Mouse (Mus musculus) heart, postnatal 0 days (tissue): ENCODE data around the gene Emcn.

Experiments
- CTCF ChIP-seq: IDR thresholded peaks from 2 replicates; pipeline ENCODE4 v1.5.1; 2016; ENCODE audit warnings: antibody characterized with exemption, control low read depth, low read depth
- EP300 ChIP-seq: IDR thresholded peaks from 2 replicates; pipeline ENCODE4 v1.6.1; 2016; ENCODE audit warnings: antibody characterized with exemption, low read depth

DNA sequence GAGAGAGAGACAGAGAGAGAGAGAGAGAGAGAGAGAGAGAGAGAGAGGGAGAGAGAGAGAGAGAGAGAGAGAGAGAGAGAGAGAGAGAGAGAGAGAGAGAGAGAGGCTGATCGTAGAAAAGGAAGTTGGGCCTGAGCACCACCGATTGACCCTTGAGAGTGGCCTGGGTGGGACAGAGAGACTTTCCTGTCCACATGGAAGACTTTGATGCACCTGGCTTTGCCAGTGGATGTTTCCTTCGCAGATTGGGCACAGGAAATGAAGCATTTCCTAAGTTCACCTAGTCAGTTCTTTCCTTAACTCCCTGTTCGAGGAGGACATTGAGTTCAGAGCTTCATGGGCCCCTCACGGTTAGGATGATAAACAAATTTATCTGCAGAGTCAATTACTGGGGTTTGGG is 2.6 kb downstream of the Emcn start:
- TF ChIP-seq CTCF (no peak), EP300 (no peak)
